Comparison of ENCODE assay signal across 9 mouse cellular contexts in genomic region chr17:86903596-86903995, GRCm38 (mm10). TPM values are rescaled to one million over a fixed set of nuclear protein-coding genes. Genes with fewer than 3 reads are reported as not detected.
DNase-seq lines count a peak whose midpoint lies in the region; ATAC-seq and TF ChIP-seq lines count a peak whose summit lies in the region.
"Had no signal": no experiment of that assay in that cellular context is flagged by ENCODE, and none has a peak within 500 bp of the region (broad histone marks: within the 10 kb centered on the region; RNA-seq: fewer than 3 reads in every experiment).

No protein-coding gene starts in this region.

- H3K27me3 ChIP-seq in stomach, postnatal 0 days (ENCODE audit: control insufficient read depth, insufficient read depth, low read length), result no peaks in the 10 kb centered on the region
- 0 out of 2 replicates have a peak, but pooled peaks cover 9% of the 10 kb centered on the region for H3K27me3 ChIP-seq in neural tube, embryonic 15.5 days (replicated peaks)

- DNase-seq in left cerebral cortex, adult 2 months (ENCODE audit: extremely low spot score in 1 of 2, low spot score in 2 of 2), result peak; percentile 38 to 42
- no peak for DNase-seq in left cerebral cortex, adult 11 months (ENCODE audit: low spot score)
- peak; percentile 86 for DNase-seq in Muller cell, postnatal 12 days (ENCODE audit: inconsistent ontology term)
- no peak for DNase-seq in stomach, postnatal 0 days (ENCODE audit: low spot score)

- no peak overlapping the region for H3K4me3 ChIP-seq in left cerebral cortex, adult 2 months
- H3K4me3 ChIP-seq in stomach, postnatal 0 days (ENCODE audit: low read depth, low read length), result no peak overlapping the region
- H3K4me3 ChIP-seq in neural tube, embryonic 15.5 days (replicated peaks), result no peak overlapping the region

- no peaks in the 10 kb centered on the region for H3K36me3 ChIP-seq in stomach, postnatal 0 days (ENCODE audit: control insufficient read depth, insufficient read depth, low read length)
- no peaks in the 10 kb centered on the region for H3K36me3 ChIP-seq in neural tube, embryonic 15.5 days

- no peak; the same call in 1 of the 2 replicates for TF ChIP-seq CTCF in left cerebral cortex, adult 2 months (IDR thresholded peaks at IDR 0.05)
- TF ChIP-seq CTCF in stomach, postnatal 0 days (IDR thresholded peaks at IDR 0.05; ENCODE audit: low read depth), result no peak

- no peak for TF ChIP-seq EP300 in stomach, postnatal 0 days (optimal IDR thresholded peaks at IDR 0.05)

- 29% methylated on average over 7 of the region's 7 CpGs for WGBS in stomach, postnatal 0 days
- WGBS in neural tube, embryonic 15.5 days, result 17% methylated on average over 7 of the region's 7 CpGs

- H3K9me3 ChIP-seq in stomach, postnatal 0 days (ENCODE audit: control insufficient read depth, low read length), result no peaks in the 10 kb centered on the region
- no peaks in the 10 kb centered on the region for H3K9me3 ChIP-seq in neural tube, embryonic 15.5 days (replicated peaks)
- H3K9me3 ChIP-seq: megakaryocyte, embryonic 14.5 days had no signal

- peak; percentile 69 for ATAC-seq in granulocyte monocyte progenitor cell, adult 5-6 weeks (replicated peaks; ENCODE audit: poor library complexity, severe bottlenecking)
- peak; percentile 70 for ATAC-seq in megakaryocyte progenitor cell, adult 5-6 weeks (replicated peaks; ENCODE audit: poor library complexity)
- no peak for ATAC-seq in stomach, postnatal 0 days (ENCODE audit: low FRiP score, low TSS enrichment)
- no peak for ATAC-seq in neural tube, embryonic 15.5 days (ENCODE audit: low FRiP score)

- no peak overlapping the region for H3K27ac ChIP-seq in left cerebral cortex, adult 2 months
- H3K27ac ChIP-seq in stomach, postnatal 0 days (replicated peaks), result no peak overlapping the region
- no peak overlapping the region for H3K27ac ChIP-seq in neural tube, embryonic 15.5 days (replicated peaks)

- no peak overlapping the region for H3K9ac ChIP-seq in stomach, postnatal 0 days (ENCODE audit: low read length)
- no peak overlapping the region for H3K9ac ChIP-seq in neural tube, embryonic 15.5 days (replicated peaks)

- intact Hi-C loops in left cerebral cortex, adult 2 months (cut with DNase I), result no loop called here

- H3K4me1 ChIP-seq in stomach, postnatal 0 days (replicated peaks; ENCODE audit: control insufficient read depth, insufficient read depth), result peaks cover 4% of the 10 kb centered on the region; the same call in 1 of the 2 replicates
- H3K4me1 ChIP-seq in neural tube, embryonic 15.5 days, result peaks cover 28% of the 10 kb centered on the region

- H3K4me2 ChIP-seq in stomach, postnatal 0 days (replicated peaks; ENCODE audit: low read depth), result no peak overlapping the region
- no peak overlapping the region for H3K4me2 ChIP-seq in neural tube, embryonic 15.5 days

RNA-seq across cellular contexts. Expression of gene Tmem247, which starts 13.6 kb away (rescaled TPM):
- total RNA-seq in left cerebral cortex, adult 2 months (2021), result not detected
- not detected in 2 replicates for total RNA-seq in granulocyte monocyte progenitor cell, adult 5-6 weeks (2014; fragmentation: Nextera tagmentation)
- total RNA-seq in granulocyte monocyte progenitor cell, adult 5-6 weeks (2017), result not detected in 2 replicates
- not detected in 2 replicates for total RNA-seq in megakaryocyte progenitor cell, adult 5-6 weeks (2015)
- not detected in 2 replicates for total RNA-seq in megakaryocyte progenitor cell, adult 5-6 weeks (2017)
- polyA plus RNA-seq in stomach, postnatal 0 days (2015; fragmentation: Nextera tagmentation; extraction: Ambion mirVana), result not detected in 2 replicates
- not detected in 2 replicates for polyA plus RNA-seq in neural tube, embryonic 15.5 days (2015; fragmentation: Nextera tagmentation; extraction: Ambion mirVana)
- polyA plus RNA-seq: stomach, embryonic 16.5 days had no signal

RNA-seq across cellular contexts. Expression of gene Atp6v1e2, which starts 44.1 kb away (rescaled TPM):
- not detected for total RNA-seq in left cerebral cortex, adult 2 months (2021)
- total RNA-seq in granulocyte monocyte progenitor cell, adult 5-6 weeks (2014; fragmentation: Nextera tagmentation), result not detected in 2 replicates
- not detected in 2 replicates for total RNA-seq in granulocyte monocyte progenitor cell, adult 5-6 weeks (2017)
- total RNA-seq in megakaryocyte progenitor cell, adult 5-6 weeks (2015), result not detected in 2 replicates
- total RNA-seq in megakaryocyte progenitor cell, adult 5-6 weeks (2017), result not detected in 2 replicates
- polyA plus RNA-seq in stomach, postnatal 0 days (2015; fragmentation: Nextera tagmentation; extraction: Ambion mirVana), result 0.12 TPM in 1 of 2 replicates, not detected in the other
- polyA plus RNA-seq in neural tube, embryonic 15.5 days (2015; fragmentation: Nextera tagmentation; extraction: Ambion mirVana), result not detected in 2 replicates

RNA-seq across cellular contexts. Expression of gene Rhoq, which starts 59.3 kb away (rescaled TPM):
- 10 to 100 TPM; 35.6 to 45.0 TPM for total RNA-seq in left cerebral cortex, adult 2 months (2021)
- total RNA-seq in granulocyte monocyte progenitor cell, adult 5-6 weeks (2014; fragmentation: Nextera tagmentation), result 2.8 and 5.4 TPM in 2 replicates
- 2.0 and 3.1 TPM in 2 replicates for total RNA-seq in granulocyte monocyte progenitor cell, adult 5-6 weeks (2017)
- 2.4 and 4.5 TPM in 2 replicates for total RNA-seq in megakaryocyte progenitor cell, adult 5-6 weeks (2015)
- total RNA-seq in megakaryocyte progenitor cell, adult 5-6 weeks (2017), result 1.9 and 3.8 TPM in 2 replicates
- polyA plus RNA-seq in stomach, postnatal 0 days (2015; fragmentation: Nextera tagmentation; extraction: Ambion mirVana), result 5.6 and 6.2 TPM in 2 replicates
- polyA plus RNA-seq in neural tube, embryonic 15.5 days (2015; fragmentation: Nextera tagmentation; extraction: Ambion mirVana), result 7.8 and 8.7 TPM in 2 replicates

Comparison
In these comparisons a context has a peak if more than half of its experiments do, and no peak if none do; other contexts are left out.
1. DNase-seq: peak in left cerebral cortex, adult 2 months (2 of 2) and Muller cell, postnatal 12 days (single experiment); none in left cerebral cortex, adult 11 months (single experiment) and stomach, postnatal 0 days (single experiment).
2. ATAC-seq: peak in granulocyte monocyte progenitor cell, adult 5-6 weeks (single experiment) and megakaryocyte progenitor cell, adult 5-6 weeks (single experiment); none in stomach, postnatal 0 days (single experiment) and neural tube, embryonic 15.5 days (single experiment).
3. RNA of gene Rhoq, which starts 59.3 kb away (total RNA-seq): 35.6 to 45.0 TPM in left cerebral cortex, adult 2 months; 2.0 to 5.4 TPM in granulocyte monocyte progenitor cell, adult 5-6 weeks and 1.9 to 4.5 TPM in megakaryocyte progenitor cell, adult 5-6 weeks; every median in the first group is over 4 times any median in the second.